21 mouse cellular contexts compared by ENCODE assay signal in the genomic region with DNA sequence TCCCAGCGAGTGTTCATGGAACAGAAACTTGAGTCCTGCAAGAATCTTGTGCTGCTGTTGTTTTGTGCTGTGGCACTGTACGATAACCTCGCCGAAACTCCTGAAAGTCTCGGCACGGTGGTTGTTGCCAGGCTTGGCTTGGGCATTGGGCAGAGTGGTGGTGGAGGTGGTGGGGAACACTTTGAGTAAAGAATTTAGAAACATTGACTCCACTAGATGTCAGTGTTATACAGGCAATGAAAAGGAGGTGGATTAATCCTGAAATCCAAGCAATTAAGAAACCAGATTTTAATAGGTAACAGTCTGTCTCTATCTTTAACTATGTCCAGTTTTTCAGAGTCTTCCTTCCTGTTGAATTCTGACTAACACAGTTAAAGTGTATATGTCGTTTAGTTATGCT.
DNase-seq lines count a peak whose midpoint lies in the region; ATAC-seq and TF ChIP-seq lines count a peak whose summit lies in the region.
"Had no signal": no experiment of that assay in that cellular context is flagged by ENCODE, and none has a peak within 500 bp of the region (broad histone marks: within the 10 kb centered on the region; RNA-seq: fewer than 3 reads in every experiment).

No protein-coding gene starts in this region.

- H3K27ac ChIP-seq in forebrain, embryonic 14.5 days (ENCODE audit: low read depth, low read length) = no peak overlapping the region
- H3K27ac ChIP-seq in forebrain, embryonic 13.5 days = no peak overlapping the region
- no peak overlapping the region for H3K27ac ChIP-seq in intestine, postnatal 0 days (ENCODE audit: low read depth, low read length)
- H3K27ac ChIP-seq in intestine, embryonic 16.5 days (ENCODE audit: low read length) = no peak overlapping the region
- H3K27ac ChIP-seq in lung, embryonic 14.5 days (ENCODE audit: low read depth) = no peak overlapping the region
- H3K27ac ChIP-seq: hindbrain, embryonic 15.5 days; limb, embryonic 12.5 days; liver, embryonic 15.5 days; midbrain, embryonic 10.5 days; neural tube, embryonic 13.5 days had no signal

- no peak overlapping the region for H3K4me3 ChIP-seq in forebrain, embryonic 14.5 days (ENCODE audit: low read depth, low read length)
- H3K4me3 ChIP-seq in forebrain, embryonic 13.5 days = no peak overlapping the region
- no peak overlapping the region for H3K4me3 ChIP-seq in intestine, postnatal 0 days (ENCODE audit: low read depth, low read length)
- H3K4me3 ChIP-seq in intestine, embryonic 16.5 days (ENCODE audit: low read length) = no peak overlapping the region
- H3K4me3 ChIP-seq in lung, embryonic 14.5 days (ENCODE audit: low read depth, low read length) = no peak overlapping the region
- H3K4me3 ChIP-seq: heart, embryonic 12.5 days; hindbrain, embryonic 15.5 days; limb, embryonic 12.5 days; liver, embryonic 15.5 days; midbrain, embryonic 10.5 days; neural tube, embryonic 13.5 days had no signal

- peaks cover 31% of the 10 kb centered on the region for H3K36me3 ChIP-seq in forebrain, embryonic 14.5 days (ENCODE audit: control insufficient read depth, insufficient read depth, low read length)
- peaks cover 29% of the 10 kb centered on the region for H3K36me3 ChIP-seq in forebrain, embryonic 13.5 days (ENCODE audit: poor library complexity, severe bottlenecking)
- peaks cover 48% of the 10 kb centered on the region for H3K36me3 ChIP-seq in intestine, postnatal 0 days (ENCODE audit: control insufficient read depth, insufficient read depth)
- no peaks in the 10 kb centered on the region for H3K36me3 ChIP-seq in intestine, embryonic 16.5 days (ENCODE audit: control insufficient read depth, insufficient read depth, low read length)
- H3K36me3 ChIP-seq in lung, embryonic 14.5 days (ENCODE audit: insufficient read depth) = peaks cover 43% of the 10 kb centered on the region

- H3K9me3 ChIP-seq in forebrain, embryonic 14.5 days (replicated peaks; ENCODE audit: control insufficient read depth, low read length) = no peaks in the 10 kb centered on the region
- no peaks in the 10 kb centered on the region for H3K9me3 ChIP-seq in forebrain, embryonic 13.5 days (replicated peaks)
- H3K9me3 ChIP-seq in intestine, postnatal 0 days (ENCODE audit: control insufficient read depth) = no peaks in the 10 kb centered on the region
- H3K9me3 ChIP-seq in intestine, embryonic 16.5 days (ENCODE audit: control insufficient read depth, low read length) = no peaks in the 10 kb centered on the region
- no peaks in the 10 kb centered on the region for H3K9me3 ChIP-seq in lung, embryonic 14.5 days (ENCODE audit: low read depth, low read length)
- H3K9me3 ChIP-seq: heart, embryonic 12.5 days; hindbrain, embryonic 15.5 days; limb, embryonic 12.5 days; liver, embryonic 15.5 days; midbrain, embryonic 10.5 days; neural tube, embryonic 13.5 days had no signal

- TF ChIP-seq CTCF in intestine, postnatal 0 days (IDR thresholded peaks at IDR 0.05; ENCODE audit: low read depth) = peak; percentile 37
- TF ChIP-seq CTCF in lung, embryonic 14.5 days (IDR thresholded peaks at IDR 0.05; ENCODE audit: low read depth) = peak; percentile 43

- H3K27me3 ChIP-seq in forebrain, embryonic 14.5 days (replicated peaks; ENCODE audit: control insufficient read depth, insufficient read depth, low read length) = peaks cover 63% of the 10 kb centered on the region
- peaks cover 84% of the 10 kb centered on the region for H3K27me3 ChIP-seq in forebrain, embryonic 13.5 days
- H3K27me3 ChIP-seq in intestine, postnatal 0 days (replicated peaks; ENCODE audit: control insufficient read depth, insufficient read depth, low read length) = no peaks in the 10 kb centered on the region
- no peaks in the 10 kb centered on the region for H3K27me3 ChIP-seq in intestine, embryonic 16.5 days (replicated peaks; ENCODE audit: control insufficient read depth, insufficient read depth, low read length)
- H3K27me3 ChIP-seq in lung, embryonic 14.5 days (ENCODE audit: insufficient read depth, low read length) = no peaks in the 10 kb centered on the region
- H3K27me3 ChIP-seq: heart, embryonic 12.5 days; hindbrain, embryonic 15.5 days; liver, embryonic 15.5 days; neural tube, embryonic 13.5 days had no signal

- H3K4me2 ChIP-seq in forebrain, embryonic 14.5 days (ENCODE audit: low read length) = no peak overlapping the region
- H3K4me2 ChIP-seq in forebrain, embryonic 13.5 days = no peak overlapping the region
- H3K4me2 ChIP-seq in intestine, postnatal 0 days (replicated peaks; ENCODE audit: low read depth) = no peak overlapping the region
- H3K4me2 ChIP-seq in intestine, embryonic 16.5 days (ENCODE audit: low read depth, low read length) = no peak overlapping the region
- no peak overlapping the region for H3K4me2 ChIP-seq in lung, embryonic 14.5 days
- H3K4me2 ChIP-seq: heart, embryonic 12.5 days; hindbrain, embryonic 15.5 days; limb, embryonic 12.5 days; liver, embryonic 15.5 days; neural tube, embryonic 13.5 days had no signal

- H3K9ac ChIP-seq in forebrain, embryonic 14.5 days (ENCODE audit: low read length) = no peak overlapping the region
- H3K9ac ChIP-seq in forebrain, embryonic 13.5 days = no peak overlapping the region
- H3K9ac ChIP-seq in intestine, postnatal 0 days (ENCODE audit: low read depth, low read length) = no peak overlapping the region
- no peak overlapping the region for H3K9ac ChIP-seq in intestine, embryonic 16.5 days (ENCODE audit: low read depth, low read length)
- H3K9ac ChIP-seq in lung, embryonic 14.5 days = no peak overlapping the region
- H3K9ac ChIP-seq: heart, embryonic 12.5 days; hindbrain, embryonic 15.5 days; limb, embryonic 12.5 days; liver, embryonic 15.5 days; neural tube, embryonic 13.5 days had no signal

- peaks cover 13% of the 10 kb centered on the region; the same call in 1 of the 2 replicates for H3K4me1 ChIP-seq in forebrain, embryonic 14.5 days (ENCODE audit: control insufficient read depth, insufficient read depth, low read length)
- peaks cover 26% of the 10 kb centered on the region for H3K4me1 ChIP-seq in forebrain, embryonic 13.5 days
- no peaks in the 10 kb centered on the region for H3K4me1 ChIP-seq in intestine, postnatal 0 days (replicated peaks; ENCODE audit: control insufficient read depth, insufficient read depth, low read length)
- no peaks in the 10 kb centered on the region for H3K4me1 ChIP-seq in intestine, embryonic 16.5 days (ENCODE audit: control insufficient read depth, insufficient read depth, low read length)
- no peaks in the 10 kb centered on the region for H3K4me1 ChIP-seq in lung, embryonic 14.5 days (ENCODE audit: insufficient read depth)
- H3K4me1 ChIP-seq: heart, embryonic 12.5 days; liver, embryonic 15.5 days had no signal

- 89% methylated on average over 7 of the region's 7 CpGs for WGBS in forebrain, embryonic 14.5 days
- WGBS in forebrain, embryonic 13.5 days = 92% methylated on average over 7 of the region's 7 CpGs
- WGBS in intestine, postnatal 0 days = 92% methylated on average over 7 of the region's 7 CpGs
- WGBS in intestine, embryonic 16.5 days = 89% methylated on average over 7 of the region's 7 CpGs
- WGBS in lung, embryonic 14.5 days = 76% methylated on average over 7 of the region's 7 CpGs

- ATAC-seq in forebrain, embryonic 14.5 days = no peak
- no peak for ATAC-seq in forebrain, embryonic 13.5 days
- ATAC-seq in intestine, postnatal 0 days = no peak
- no peak for ATAC-seq in intestine, embryonic 16.5 days
- no peak for ATAC-seq in lung, embryonic 14.5 days (ENCODE audit: insufficient read depth)

- DNase-seq in forebrain, embryonic 14.5 days (ENCODE audit: low spot score) = peak; percentile 72
- DNase-seq in lung, embryonic 14.5 days = peak; percentile 56
- no peak for DNase-seq in lung, postnatal 14 days
- peak; percentile 34 for DNase-seq in NIH3T3 (ENCODE audit: low read depth)
- DNase-seq in thymus, postnatal 36 days = no peak
- DNase-seq: adrenal gland, adult 8-10 months; gastrocnemius, postnatal 36 days; kidney, adult 18-20 months; kidney, postnatal 36 days; layer of hippocampus, adult 9-11 months; lung, postnatal 36 days; thymus, postnatal 25 days had no signal

Comparison
In these comparisons a context has a peak if more than half of its experiments do, and no peak if none do; other contexts are left out.
1. DNase-seq: peak in forebrain, embryonic 14.5 days (single experiment), lung, embryonic 14.5 days (single experiment) and NIH3T3 (single experiment); none in lung, postnatal 14 days (single experiment) and thymus, postnatal 36 days (0 of 2).